Mouse (Mus musculus) adrenal gland, postnatal 36 days (tissue): ENCODE results near the gene Gda. TPM values are rescaled to one million over a fixed set of nuclear protein-coding genes. Genes with fewer than 3 reads are reported as not detected.
A peak's percentile ranks its signal among the peaks of the same experiment; 100 is the strongest.

Experiments used
- DNase-seq, 2 experiments: peaks; one replicate each; pipeline ENCODE4 v3.0.0; 2021; ENCODE audit warnings: mixed read lengths in 1 of 2
- total RNA-seq, 2 experiments: library from RNA; stranded (reverse); gene quantifications; 2 replicates each; pipeline ENCODE4 v1.2.3; 2021

Gene Gda
- total RNA-seq, 2 experiments from 2014 or later: 9.7 to 15.8 TPM

DNA sequence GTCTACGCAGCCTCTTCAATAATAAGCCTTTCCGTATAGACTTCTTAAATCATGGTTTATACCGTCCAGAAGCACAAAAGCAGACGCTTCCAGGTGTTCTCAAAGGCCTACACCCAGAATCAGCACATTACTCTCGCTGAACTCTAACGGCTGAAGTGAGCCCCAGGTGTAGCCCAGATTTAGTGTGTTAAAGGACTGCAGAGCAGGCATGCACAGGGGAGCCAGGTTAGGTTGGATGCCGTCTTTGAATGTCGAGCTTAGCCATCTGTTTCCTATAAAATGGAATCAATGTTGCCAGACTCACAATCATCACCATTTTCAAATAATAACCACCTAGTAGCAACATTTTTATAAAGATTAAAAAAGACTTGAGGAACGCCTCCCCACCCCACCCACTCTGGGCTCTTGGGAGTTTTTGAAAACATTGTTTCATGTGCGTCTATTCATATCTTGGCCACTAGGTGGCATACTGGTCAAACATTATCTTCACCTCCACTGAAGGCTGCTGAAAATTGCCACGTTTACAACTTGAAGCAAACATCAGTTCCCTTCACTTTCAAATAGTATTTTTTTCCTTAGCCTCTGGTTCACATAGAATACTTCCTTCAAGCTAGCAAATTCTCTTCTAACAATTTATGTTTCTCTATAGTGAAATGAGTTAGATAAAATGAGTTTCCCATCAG lies 100.0 kb downstream of the Gda start:
- DNase-seq: peak; percentile 7 to 28

DNA sequence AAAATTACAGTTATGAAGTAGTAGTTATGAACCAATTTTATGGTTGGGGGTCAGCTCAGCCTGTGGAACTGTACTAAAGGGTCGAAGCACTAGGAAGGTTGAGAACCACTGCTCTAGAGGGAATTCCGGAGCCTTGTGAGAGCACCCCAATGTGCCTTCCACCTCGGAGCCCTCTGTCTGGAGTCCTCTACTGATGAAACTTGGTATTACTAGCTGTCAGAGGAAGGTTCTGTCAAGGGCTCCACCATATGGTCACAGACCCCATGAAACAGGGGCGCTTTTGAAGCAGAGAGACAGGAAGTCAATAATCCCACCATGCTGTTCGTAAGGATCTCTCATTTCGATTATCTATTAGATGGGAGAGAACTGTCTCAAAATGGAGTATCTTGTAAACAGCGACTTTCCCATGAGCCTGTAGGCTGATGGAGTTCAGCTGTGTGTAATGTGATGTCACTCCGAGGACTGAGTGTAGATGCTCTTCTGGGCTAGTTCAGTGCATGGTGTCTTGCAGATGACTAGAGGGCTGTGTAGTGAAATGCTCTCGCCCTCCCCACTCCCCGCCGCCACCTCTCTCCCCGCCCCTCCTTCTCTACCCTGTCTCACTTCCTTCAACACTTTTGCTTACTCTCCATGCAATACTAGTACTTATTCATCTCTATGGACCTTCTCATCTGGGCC lies 100.7 kb downstream of the Gda start:
- no peak for DNase-seq

DNA sequence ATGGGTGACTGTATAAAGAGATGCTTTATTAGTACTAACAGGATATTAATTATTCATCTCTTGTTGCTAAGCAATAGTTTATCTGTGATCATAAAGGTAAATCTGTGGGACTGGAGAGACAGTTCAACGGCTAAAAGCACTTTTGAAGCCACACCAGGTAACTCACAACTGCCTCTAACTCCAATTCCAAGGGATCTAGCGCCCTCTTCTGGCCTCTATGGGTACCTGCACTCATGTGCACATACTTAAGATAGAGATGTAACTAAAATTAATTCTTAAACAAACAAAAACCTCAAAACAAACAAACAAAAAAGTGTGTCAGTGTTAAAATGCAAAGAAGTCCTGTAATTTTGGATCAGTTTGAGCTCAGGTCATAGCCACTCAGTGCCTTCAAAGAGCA lies 101.9 kb downstream of the Gda start:
- DNase-seq: no peak

GRCm38 (mm10) chr19:21370782-21371181 lies 102.5 kb downstream of the Gda start:
- no peak for DNase-seq

DNA sequence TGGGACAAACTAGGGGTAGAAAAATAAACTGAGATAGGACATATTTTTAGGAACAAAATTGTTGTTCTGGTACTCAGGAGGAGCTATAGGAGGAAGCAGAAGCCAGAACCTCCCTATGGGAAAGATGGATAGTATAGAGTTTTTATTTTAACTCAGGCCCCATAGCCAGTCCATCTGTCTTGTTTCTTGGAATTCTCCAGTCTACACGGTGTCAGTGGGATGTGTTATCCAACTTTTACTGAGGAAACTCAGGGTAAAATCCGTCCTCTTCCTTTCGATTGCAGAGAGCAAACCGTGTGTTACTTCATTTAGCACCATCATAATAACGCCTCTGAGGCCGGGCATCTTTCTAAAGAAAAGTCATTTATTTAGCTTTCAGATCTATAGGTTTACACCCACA lies 104.1 kb downstream of the Gda start:
- DNase-seq: no peak

- no peak for DNase-seq
Measured at GRCm38 (mm10) chr19:21368595-21368994, 104.7 kb downstream of the Gda start.

GRCm38 (mm10) chr19:21357792-21358191 lies 115.5 kb downstream of the Gda start:
- no peak for DNase-seq

- no peak for DNase-seq
Measured at GRCm38 (mm10) chr19:21349634-21350033, 123.6 kb downstream of the Gda start.

DNA sequence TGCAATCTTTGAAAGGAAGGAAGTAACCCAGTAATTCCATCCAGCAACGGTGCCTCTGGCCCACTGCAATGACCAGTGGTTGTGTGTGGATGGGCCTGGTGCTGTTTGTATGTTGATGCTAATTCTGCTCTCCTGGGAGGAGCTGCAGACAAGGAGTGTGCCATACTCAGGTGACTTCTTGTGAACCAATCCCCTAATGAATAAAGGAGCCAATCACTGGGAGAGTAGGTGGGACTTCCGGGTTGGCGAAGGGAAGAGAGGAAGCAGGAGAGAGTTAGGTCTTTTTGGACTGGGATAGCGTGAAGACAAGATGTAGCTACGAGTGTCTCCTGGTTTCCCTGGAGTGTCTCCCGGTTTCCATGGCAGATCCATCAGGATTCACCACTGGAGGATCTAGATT lies 126.6 kb downstream of the Gda start:
- no peak for DNase-seq

Other genes starting within 250 kb of the Gda start
- 100 to 1,000 TPM; 189 to 297 TPM for gene Zfand5, start 201.2 kb downstream of the Gda start, total RNA-seq
- gene 1110059E24Rik, start 179.5 kb upstream of the Gda start, total RNA-seq: 10 to 100 TPM; 26.0 to 29.4 TPM
- gene Abhd17b, start 179.7 kb upstream of the Gda start, total RNA-seq: 10 to 100 TPM; 50.1 to 58.3 TPM